Mouse (Mus musculus): ENCODE data around the gene H2al1d. TPM values are rescaled to one million over a fixed set of nuclear protein-coding genes. Genes with fewer than 3 reads are reported as not detected.
"Not testable (repeated sequence)": the region's sequence is repeated elsewhere in the genome, so short reads cannot be mapped to it uniquely, and the experiment has no call there.

Gene H2al1d
- polyA plus RNA-seq, 1 experiment from 2014 or later = not detected

DNA sequence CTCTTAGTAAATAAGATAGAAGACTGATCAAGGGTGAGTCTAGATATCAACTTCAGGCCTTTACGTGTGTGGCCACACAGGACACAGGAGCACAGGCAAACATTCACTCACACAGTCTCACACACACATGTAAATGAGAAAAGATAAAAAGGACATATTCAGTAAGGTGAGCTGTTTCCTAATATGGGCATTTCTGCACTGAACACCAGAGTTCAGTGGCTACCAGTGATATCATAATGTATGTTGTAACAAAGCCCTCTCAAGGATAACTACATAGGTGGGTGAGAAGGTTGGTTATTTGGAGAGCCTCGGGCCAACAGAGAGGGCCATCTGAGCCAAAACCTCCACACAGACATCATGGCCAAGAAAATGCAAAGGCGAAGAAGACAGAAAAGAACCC, 3.0 kb downstream of the H2al1d start, which contains the start of gene H2al1e:
TSS of gene H2al1e (plus strand) at position 301 of the 400 bp plus-strand sequence.
- H3K4me1 ChIP-seq; ATAC-seq (ENCODE audit: insufficient number of reproducible peaks, low FRiP score, low TSS enrichment, low read depth); H3K9ac ChIP-seq; H3K36me3 ChIP-seq; H3K27ac ChIP-seq; H3K4me3 ChIP-seq; H3K27me3 ChIP-seq; H3K4me2 ChIP-seq; H3K9me3 ChIP-seq: not testable (repeated sequence)
- no CpG with 5 or more reads among the region's 3 CpGs for WGBS

DNA sequence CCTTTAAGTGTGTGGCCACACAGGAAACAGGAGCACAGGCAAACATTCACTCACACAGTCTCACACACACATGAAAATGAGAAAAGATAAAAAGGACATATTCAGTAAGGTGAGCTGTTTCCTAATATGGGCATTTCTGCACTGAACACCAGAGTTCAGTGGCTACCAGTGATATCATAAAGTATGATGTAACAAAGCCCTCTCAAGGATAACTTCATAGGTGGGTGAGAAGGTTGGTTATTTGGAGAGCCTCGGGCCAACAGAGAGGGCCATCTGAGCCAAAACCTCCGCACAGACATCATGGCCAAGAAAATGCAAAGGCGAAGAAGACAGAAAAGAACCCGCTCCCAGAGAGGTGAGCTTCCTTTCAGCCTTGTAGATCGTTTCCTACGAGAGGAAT, 6.2 kb downstream of the H2al1d start, which contains the start of gene H2al1f:
TSS of gene H2al1f (plus strand) at position 301 of the 400 bp plus-strand sequence.
- ATAC-seq (ENCODE audit: insufficient number of reproducible peaks, low FRiP score, low TSS enrichment, low read depth) = not testable (repeated sequence)

DNA sequence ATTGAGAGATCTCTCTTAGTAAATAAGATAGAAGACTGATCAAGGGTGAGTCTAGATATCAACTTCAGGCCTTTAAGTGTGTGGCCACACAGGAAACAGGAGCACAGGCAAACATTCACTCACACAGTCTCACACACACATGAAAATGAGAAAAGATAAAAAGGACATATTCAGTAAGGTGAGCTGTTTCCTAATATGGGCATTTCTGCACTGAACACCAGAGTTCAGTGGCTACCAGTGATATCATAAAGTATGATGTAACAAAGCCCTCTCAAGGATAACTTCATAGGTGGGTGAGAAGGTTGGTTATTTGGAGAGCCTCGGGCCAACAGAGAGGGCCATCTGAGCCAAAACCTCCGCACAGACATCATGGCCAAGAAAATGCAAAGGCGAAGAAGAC, 9.3 kb downstream of the H2al1d start, which contains the start of gene H2al1g:
TSS of gene H2al1g (plus strand) at position 301 of the 400 bp plus-strand sequence.
- not testable (repeated sequence) for H3K4me3 ChIP-seq; ATAC-seq (ENCODE audit: insufficient number of reproducible peaks, low FRiP score, low TSS enrichment, low read depth)

More for the DNA sequence above, 6.2 kb downstream of the H2al1d start, which contains the start of gene H2al1f:
- not testable (repeated sequence) for H3K27me3 ChIP-seq, H3K9ac ChIP-seq, H3K27ac ChIP-seq, H3K36me3 ChIP-seq, H3K4me1 ChIP-seq, H3K4me3 ChIP-seq, H3K4me2 ChIP-seq, H3K9me3 ChIP-seq
- WGBS = no CpG with 5 or more reads among the region's 6 CpGs

DNA sequence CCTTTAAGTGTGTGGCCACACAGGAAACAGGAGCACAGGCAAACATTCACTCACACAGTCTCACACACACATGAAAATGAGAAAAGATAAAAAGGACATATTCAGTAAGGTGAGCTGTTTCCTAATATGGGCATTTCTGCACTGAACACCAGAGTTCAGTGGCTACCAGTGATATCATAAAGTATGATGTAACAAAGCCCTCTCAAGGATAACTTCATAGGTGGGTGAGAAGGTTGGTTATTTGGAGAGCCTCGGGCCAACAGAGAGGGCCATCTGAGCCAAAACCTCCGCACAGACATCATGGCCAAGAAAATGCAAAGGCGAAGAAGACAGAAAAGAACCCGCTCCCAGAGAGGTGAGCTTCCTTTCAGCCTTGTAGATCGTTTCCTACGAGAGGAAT, 12.6 kb downstream of the H2al1d start, which contains the start of gene H2al1h:
TSS of gene H2al1h (plus strand) at position 301 of the 400 bp plus-strand sequence.
- H3K4me3 ChIP-seq; H3K27me3 ChIP-seq; H3K4me2 ChIP-seq; ATAC-seq (ENCODE audit: insufficient number of reproducible peaks, low FRiP score, low TSS enrichment, low read depth); H3K4me1 ChIP-seq; H3K36me3 ChIP-seq; H3K9me3 ChIP-seq; H3K27ac ChIP-seq; H3K9ac ChIP-seq: not testable (repeated sequence)
- no CpG with 5 or more reads among the region's 6 CpGs for WGBS

More for the DNA sequence above, 9.3 kb downstream of the H2al1d start, which contains the start of gene H2al1g:
- not testable (repeated sequence) for H3K27me3 ChIP-seq, H3K9ac ChIP-seq, H3K4me2 ChIP-seq, H3K27ac ChIP-seq, H3K36me3 ChIP-seq, H3K4me1 ChIP-seq, H3K9me3 ChIP-seq
- WGBS = no CpG with 5 or more reads among the region's 3 CpGs

DNA sequence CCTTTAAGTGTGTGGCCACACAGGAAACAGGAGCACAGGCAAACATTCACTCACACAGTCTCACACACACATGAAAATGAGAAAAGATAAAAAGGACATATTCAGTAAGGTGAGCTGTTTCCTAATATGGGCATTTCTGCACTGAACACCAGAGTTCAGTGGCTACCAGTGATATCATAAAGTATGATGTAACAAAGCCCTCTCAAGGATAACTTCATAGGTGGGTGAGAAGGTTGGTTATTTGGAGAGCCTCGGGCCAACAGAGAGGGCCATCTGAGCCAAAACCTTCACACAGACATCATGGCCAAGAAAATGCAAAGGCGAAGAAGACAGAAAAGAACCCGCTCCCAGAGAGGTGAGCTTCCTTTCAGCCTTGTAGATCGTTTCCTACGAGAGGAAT, 15.7 kb downstream of the H2al1d start, which contains the start of gene H2al1i:
TSS of gene H2al1i (plus strand) at position 301 of the 400 bp plus-strand sequence.
- H3K27me3 ChIP-seq; H3K36me3 ChIP-seq; H3K4me3 ChIP-seq; H3K9me3 ChIP-seq; H3K9ac ChIP-seq; H3K27ac ChIP-seq; H3K4me1 ChIP-seq; H3K4me2 ChIP-seq; ATAC-seq (ENCODE audit: insufficient number of reproducible peaks, low FRiP score, low TSS enrichment, low read depth): not testable (repeated sequence)
- 73% methylated on average over 2 of the region's 5 CpGs for WGBS

- H3K36me3 ChIP-seq; H3K27ac ChIP-seq; H3K4me2 ChIP-seq; H3K4me3 ChIP-seq; H3K9me3 ChIP-seq; H3K4me1 ChIP-seq; H3K27me3 ChIP-seq; ATAC-seq (ENCODE audit: insufficient number of reproducible peaks, low FRiP score, low TSS enrichment, low read depth); H3K9ac ChIP-seq: not testable (repeated sequence)
- 86% methylated on average over 2 of the region's 2 CpGs for WGBS
These were observed 18.9 kb downstream of the H2al1d start, which contains the start of gene H2al1j for GRCm38 (mm10) chrX:11327522-11327921. TSS of gene H2al1j (plus strand) at chrX:11327822.

GRCm38 (mm10) chrX:11345762-11346161, 37.1 kb downstream of the H2al1d start:
- 38% methylated on average over 9 of the region's 9 CpGs for WGBS
- H3K9ac ChIP-seq = no peak overlapping the region
- ATAC-seq (ENCODE audit: insufficient number of reproducible peaks, low FRiP score, low TSS enrichment, low read depth) = no peak

GRCm38 (mm10) chrX:11346756-11347155, 38.1 kb downstream of the H2al1d start:
- H3K4me1 ChIP-seq = no peaks in the 10 kb centered on the region
- H3K27ac ChIP-seq = no peak overlapping the region
- no peaks in the 10 kb centered on the region for H3K36me3 ChIP-seq
- H3K9me3 ChIP-seq = no peaks in the 10 kb centered on the region
- H3K4me3 ChIP-seq = no peak overlapping the region
- H3K4me2 ChIP-seq = no peak overlapping the region
- H3K27me3 ChIP-seq = peaks cover 10% of the 10 kb centered on the region; the same call in 1 of the 2 replicates
- no peak for ATAC-seq (ENCODE audit: insufficient number of reproducible peaks, low FRiP score, low TSS enrichment, low read depth)
- 86% methylated on average over 3 of the region's 3 CpGs for WGBS
- H3K9ac ChIP-seq = no peak overlapping the region

More at GRCm38 (mm10) chrX:11345762-11346161, 37.1 kb downstream of the H2al1d start:
- no peaks in the 10 kb centered on the region for H3K4me1 ChIP-seq
- no peaks in the 10 kb centered on the region for H3K36me3 ChIP-seq
- H3K27ac ChIP-seq = no peak overlapping the region
- H3K9me3 ChIP-seq = no peaks in the 10 kb centered on the region
- peaks cover 6% of the 10 kb centered on the region; the same call in 1 of the 2 replicates for H3K27me3 ChIP-seq
- H3K4me3 ChIP-seq = no peak overlapping the region
- H3K4me2 ChIP-seq = 0 out of 2 replicates have a peak overlapping the region, but pooled peaks have one; percentile 5

Other genes with a start within 250 kb of the H2al1d start
- gene H2al1a, start 9.6 kb upstream of the H2al1d start, polyA plus RNA-seq (2015; fragmentation: Nextera tagmentation; extraction: Ambion mirVana) = not detected in 2 replicates
- gene H2al1b, start 6.4 kb upstream of the H2al1d start, polyA plus RNA-seq (2015; fragmentation: Nextera tagmentation; extraction: Ambion mirVana) = not detected in 2 replicates
- not detected in 2 replicates for gene H2al1c, start 3.2 kb upstream of the H2al1d start, polyA plus RNA-seq (2015; fragmentation: Nextera tagmentation; extraction: Ambion mirVana)
- not detected in 2 replicates for gene H2al1e, start 3.1 kb downstream of the H2al1d start, polyA plus RNA-seq (2015; fragmentation: Nextera tagmentation; extraction: Ambion mirVana)
- not detected in 2 replicates for gene H2al1f, start 6.3 kb downstream of the H2al1d start, polyA plus RNA-seq (2015; fragmentation: Nextera tagmentation; extraction: Ambion mirVana)
- not detected in 2 replicates for gene H2al1g, start 9.4 kb downstream of the H2al1d start, polyA plus RNA-seq (2015; fragmentation: Nextera tagmentation; extraction: Ambion mirVana)
- not detected in 2 replicates for gene H2al1h, start 12.7 kb downstream of the H2al1d start, polyA plus RNA-seq (2015; fragmentation: Nextera tagmentation; extraction: Ambion mirVana)
- gene H2al1i, start 15.8 kb downstream of the H2al1d start, polyA plus RNA-seq (2015; fragmentation: Nextera tagmentation; extraction: Ambion mirVana) = not detected in 2 replicates
- gene H2al1j, start 19.0 kb downstream of the H2al1d start, polyA plus RNA-seq (2015; fragmentation: Nextera tagmentation; extraction: Ambion mirVana) = not detected in 2 replicates